Mouse (Mus musculus) urinary bladder, adult 18-20 months (tissue): ENCODE measurements around the gene Vmp1.
A peak's percentile ranks its signal among the peaks of the same experiment; 100 is the strongest.

Source experiments
- DNase-seq, 2 experiments: peaks; one replicate each; pipeline ENCODE4 v3.0.0; 2022; ENCODE audit warnings: low spot score in 2 of 2, mixed read lengths in 2 of 2

Gene Vmp1

DNA sequence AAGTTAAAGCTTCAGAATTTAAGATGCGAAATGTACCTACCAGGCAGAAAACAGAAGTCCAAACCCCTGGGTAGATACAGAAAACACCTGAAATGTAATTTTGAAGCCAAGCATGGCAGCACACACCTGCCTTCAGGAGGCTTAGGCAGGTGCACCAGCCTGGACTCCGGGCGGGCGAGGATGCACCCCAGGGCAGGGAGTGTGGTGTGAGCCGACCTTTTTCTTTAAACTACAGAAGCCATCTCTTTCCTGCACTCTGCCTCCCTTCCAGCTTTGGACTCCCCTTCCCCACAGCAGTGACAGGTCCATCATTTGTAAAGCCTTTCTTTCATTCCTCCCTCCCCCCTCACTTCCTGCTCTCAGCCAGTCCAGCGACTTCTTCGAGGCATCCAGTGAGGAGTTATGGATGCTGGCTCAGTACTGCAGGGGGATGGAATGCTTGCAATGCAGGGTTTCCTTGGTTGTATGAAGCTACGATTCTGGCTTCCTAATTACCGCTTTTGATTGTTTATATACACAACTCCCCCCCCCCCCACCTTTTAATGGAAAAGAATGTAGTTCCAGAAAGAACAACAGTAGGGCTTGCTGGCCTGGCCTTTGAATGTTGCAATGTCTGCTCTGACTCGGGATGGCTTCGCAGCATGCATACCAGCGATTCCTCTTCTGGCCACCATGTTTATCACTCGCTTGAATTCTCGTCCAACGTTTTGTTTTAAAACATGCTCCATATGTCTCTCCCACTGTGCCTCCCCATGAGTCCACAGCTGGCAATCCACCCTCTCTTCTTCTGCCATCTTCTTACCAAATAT is 112.4 kb downstream of the Vmp1 start:
- no peak for DNase-seq

DNA sequence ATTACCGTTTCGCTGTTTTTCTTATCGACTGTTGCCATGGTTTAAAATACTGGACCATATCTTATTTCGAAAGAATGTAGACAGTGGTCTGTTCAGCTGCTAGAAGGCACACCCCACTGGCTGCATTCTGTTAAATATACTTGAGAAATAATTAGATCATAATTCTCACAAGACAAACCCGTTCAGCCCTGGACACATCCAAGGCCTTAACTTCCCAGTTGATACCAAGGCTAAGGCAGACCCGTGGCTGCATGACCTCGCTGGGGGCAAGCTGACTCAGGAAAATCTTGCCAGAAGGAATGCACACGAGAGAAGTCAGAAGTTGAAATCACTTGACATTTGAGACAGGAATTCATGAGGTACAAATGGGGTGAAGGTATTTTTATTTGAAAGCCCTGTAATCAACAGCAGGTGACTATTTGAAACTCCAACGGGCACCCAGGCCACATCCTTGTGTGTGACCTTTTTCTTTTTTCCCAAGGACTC is 113.3 kb downstream of the Vmp1 start:
- DNase-seq = no peak

DNA sequence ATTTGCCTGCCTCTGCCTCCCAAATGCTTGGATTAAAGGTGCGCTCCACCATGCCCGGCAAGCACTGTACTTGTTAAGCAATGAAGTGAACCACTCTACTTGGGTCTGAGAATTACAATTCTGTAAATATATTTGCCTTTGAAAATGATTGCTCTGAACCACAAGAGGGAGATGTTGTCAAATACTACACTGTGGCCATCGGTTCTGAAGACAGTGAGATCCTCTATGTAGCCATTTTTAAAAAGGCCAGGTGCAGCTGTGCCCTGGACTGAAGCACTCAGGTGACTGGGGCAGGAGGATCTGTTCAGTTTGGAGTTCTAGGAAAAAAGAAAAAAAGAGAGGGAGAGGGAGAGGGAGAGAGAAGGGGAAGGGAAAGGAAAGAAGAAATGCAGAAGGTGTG is 115.2 kb downstream of the Vmp1 start:
- DNase-seq = no peak

DNA sequence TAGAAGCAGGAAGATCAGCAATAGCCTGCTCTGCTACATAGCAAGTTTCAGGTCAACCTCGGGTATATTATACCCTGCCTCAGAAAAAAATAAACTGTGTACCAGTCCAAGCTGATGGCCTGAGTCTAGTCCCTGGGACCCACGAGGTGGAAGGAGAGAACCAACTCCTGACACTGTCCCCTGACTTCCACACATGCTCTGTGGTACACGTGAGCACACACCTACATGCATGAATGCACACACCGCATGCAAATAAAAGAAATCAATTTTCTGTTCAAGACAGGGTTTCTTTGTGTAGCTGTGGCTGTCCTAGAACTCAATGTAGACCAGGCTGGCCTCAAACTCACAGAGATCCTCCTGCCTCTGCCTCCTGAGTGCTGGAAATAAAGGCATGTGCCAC is 125.4 kb downstream of the Vmp1 start:
- no peak for DNase-seq

DNA sequence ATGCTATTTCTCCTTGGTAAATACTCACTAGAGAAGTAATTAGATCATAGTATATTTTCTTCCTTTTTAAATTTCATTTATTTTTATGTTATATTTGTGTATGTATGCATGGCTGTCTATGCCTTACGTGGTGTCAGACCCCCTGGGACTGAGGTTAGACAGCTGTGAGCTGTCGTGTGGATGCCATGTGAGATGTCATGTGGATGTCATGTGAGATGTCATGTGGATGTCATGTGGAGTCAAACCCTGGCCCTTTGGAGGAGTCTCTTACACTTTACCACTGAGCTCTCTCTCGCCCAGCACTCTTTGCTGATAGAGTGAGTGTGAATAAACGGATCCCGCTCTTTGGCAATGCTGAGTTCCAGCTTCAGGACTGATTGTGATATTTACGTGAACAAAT is 130.1 kb downstream of the Vmp1 start:
- DNase-seq = no peak

DNA sequence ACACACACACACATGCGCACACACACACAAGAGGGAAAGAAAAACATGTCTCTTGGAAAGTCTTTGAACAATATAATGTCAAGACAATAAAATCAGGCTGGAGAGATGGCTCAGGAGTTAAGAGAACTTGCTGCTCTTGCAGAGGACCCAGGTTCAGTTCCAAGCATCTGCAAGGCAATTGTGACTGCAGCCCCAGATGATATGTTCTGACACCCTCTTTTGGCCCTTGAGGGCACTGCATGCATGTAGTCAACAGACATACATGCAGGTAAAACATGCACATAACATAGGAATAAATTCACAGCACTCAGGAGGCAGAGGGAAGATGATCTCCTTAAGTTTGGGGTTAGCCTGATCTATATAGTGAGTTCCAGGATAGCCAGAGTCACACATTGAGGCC is 136.2 kb downstream of the Vmp1 start:
- no peak for DNase-seq

DNA sequence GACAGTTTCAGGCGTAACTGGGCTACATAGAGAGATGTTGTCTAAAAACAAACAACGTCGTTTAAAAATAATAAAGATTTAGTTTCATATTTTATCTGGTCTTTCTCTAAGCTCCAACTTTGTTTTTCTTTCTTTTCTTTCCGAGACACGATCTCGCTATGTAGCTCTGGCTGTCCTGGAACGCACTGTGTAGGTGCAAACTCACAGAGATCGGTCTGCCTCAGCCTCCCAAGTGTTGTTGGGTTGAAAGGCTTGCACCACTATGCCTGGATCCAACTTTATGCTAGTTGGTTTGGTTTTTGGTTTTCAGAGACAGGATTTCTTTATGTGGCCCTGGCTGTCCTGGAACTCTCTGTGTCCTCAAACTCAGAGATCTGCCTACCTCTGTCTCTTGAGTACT is 138.1 kb downstream of the Vmp1 start:
- DNase-seq = no peak

DNA sequence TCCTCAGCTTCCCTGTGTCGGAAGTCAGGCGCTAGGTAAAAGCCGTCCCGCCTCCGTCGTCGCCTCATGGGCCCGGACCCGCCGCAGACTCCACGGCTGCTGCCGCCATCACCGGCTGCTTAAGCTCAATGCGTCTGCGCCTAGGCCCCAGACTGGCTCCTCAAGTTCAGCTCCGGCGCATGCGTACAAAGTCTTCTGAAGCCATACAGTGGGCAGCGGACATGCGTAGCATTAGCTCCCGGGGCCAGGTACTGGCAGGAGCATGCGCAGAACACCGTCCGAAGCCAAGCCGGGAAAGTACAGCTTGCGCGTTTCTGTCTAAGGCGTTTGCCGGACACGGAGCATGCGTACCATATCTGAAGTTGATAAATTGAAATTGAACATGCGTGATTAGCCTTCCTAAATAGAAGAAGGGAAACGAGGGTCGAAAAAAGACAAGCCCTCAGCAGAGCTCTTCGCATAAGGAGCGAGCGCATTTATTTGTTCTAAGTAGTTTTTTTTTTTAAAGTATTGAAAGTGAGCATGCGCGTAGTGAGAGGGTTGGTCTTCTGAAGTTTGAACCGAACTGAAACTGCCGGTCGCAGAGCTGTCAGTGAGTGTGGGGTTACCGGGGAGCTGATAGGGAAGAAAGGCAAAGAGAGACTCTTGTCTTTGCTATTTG is 138.9 kb downstream of the Vmp1 start, which contains the start of the genes Rps6kb1 and Tubd1:
Gene Rps6kb1, minus strand, starts transcription at position 167 of the 661 bp plus-strand sequence.
Gene Tubd1, plus strand, starts transcription at position 353 of the 661 bp plus-strand sequence.
- DNase-seq = peak; percentile 93 to 99

DNA sequence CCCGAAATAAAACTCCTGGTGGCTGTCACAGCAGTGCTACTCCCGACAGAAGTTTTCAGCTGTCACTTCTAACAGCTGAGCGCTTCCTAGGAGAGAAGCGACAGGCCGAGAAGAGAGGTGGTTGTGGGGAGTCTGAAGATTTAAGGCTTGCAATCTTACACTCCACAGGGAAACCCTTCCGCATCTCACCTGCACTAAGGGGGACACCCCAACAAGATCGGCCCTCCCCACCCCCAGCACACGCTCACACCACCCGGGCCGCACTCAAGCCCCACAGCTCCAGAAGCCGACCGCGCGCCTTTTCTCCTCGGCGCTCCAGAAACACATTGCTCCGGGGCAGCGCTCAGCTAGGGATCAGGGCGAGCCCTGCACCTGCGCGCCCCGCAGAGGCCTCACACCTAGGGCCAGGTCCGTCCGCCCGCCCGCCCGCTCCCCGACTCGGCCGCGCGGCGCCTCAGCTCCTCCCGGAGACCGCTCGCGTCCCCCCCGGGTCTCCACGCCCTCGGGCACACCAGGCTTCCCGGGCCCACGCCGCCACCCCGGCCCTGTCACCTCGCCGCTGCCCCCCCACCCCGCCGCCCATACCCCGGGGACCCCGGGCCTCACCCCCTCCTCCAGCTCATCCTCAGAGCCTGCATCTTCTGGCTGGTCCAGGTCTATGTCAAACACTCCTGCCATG is 139.5 kb downstream of the Vmp1 start:
- no peak for DNase-seq

DNA sequence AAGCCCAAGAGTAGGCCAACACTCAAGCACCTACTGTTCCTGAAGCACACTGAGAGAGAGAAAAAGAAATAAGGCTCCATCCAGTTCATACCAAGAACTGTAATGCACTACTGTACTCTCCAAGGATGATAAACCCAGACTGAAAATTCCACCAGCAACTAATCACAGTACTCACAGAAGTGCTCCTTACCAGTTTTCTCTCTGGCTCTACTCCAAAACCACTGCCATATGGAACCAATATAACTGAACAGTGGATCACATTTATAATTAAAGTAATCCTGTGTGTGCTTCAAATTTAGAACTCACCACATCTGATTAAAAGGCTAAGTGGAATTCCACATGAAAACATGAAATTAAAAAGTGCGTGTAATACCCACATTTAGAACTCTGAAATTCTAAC is 140.8 kb downstream of the Vmp1 start:
- no peak for DNase-seq

DNA sequence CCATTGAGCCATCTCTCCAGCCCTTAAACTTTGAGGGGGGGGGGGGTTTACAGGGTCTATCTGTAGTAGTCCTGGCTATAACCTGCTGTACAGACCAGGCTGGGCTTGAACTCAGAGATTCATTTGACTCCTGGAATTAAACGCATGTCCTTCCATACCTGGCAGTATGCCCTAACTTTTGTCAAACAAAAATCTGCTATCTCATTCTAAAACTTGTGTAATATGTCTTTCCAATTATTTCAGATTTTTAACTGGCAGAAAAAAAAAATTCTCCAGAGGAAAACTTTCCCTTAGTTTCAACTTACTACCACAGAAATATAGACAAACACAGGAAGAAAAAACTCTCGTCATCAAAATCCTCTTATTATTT is 143.2 kb downstream of the Vmp1 start:
- no peak for DNase-seq

DNA sequence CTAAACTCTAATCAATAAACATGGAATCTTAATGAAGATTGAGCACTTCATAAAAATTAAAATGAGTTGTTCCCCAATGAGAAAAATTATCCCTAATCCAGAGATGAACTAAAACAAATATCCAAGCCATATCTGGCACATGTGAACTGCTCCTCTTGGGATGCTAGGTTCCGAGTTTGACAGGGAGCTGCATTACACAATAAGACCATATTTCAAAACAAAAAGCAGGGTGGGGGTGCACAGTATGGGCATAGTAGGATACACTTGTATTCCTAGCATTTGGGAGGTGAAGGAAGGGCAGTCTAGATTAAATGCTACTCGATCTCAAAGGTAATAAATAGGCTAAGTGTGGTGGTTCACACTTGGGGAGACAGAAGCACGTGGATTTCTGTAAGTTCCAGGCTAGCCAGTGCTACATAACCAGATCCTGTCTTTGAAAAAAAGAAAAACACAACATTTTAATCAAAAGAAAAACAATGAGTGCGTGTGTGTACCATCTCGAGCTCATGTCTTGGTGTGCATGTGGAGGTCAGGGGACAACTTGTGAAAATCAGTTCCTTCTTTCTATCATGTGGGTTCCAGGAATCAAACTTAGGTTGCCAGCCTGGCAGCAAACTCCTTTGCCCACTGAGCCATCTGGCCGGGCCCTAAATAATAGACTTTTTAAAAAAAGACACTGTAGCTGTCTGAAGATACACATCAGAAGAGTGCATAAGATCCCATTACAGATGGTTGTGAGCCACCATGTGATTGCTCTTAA is 143.7 kb downstream of the Vmp1 start:
- DNase-seq = no peak

DNA sequence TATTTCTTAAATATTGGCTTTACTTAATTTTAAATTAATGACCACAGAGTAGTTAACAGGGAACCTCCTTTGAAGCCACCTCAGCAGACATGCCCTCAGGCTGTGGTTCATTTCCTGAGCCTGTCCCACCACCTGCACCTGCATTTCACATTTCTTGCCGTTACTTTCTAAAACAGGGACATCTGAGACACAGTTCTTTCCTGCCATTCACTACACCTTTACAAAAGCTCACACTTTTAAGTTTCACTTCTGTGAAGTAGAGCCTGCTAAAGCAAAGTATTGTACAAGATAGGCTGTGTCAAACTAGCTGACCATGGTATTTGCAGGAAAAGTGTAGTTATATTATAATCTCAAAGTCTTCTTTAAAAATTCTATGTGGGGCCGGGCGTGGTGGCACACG is 144.8 kb downstream of the Vmp1 start:
- DNase-seq = no peak

DNA sequence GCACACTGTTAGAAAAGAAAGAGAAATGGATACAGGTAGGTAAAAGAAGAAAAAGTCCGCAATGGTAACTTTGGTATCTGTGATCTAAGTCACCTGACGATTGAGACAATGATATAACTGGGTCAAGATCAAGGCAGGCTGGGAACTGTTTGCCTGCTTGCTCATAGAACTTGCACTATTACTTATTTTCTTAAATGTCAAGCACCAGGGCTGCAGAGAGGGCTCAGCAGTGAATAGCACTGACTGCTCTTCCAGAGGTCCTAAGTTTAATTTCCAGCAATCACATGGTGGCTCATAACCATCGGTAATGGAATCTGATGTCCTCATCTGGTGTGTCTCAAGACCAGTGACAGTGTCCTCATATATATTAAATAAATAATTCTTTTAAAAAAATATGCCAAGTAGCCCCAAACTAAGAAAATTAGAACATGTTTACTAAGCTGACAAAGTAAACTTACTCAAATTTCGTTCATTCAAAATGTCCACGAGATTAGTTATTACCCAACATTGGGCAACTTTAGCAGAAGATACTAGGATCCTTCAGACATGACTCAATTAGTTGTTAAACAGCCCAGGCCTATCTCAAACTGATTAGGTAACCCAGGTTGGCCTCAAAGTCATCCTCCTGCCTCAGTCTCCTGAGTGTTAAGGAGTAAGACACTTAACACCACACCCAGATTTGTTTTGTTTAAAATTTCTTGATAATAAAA is 149.3 kb downstream of the Vmp1 start:
- no peak for DNase-seq
